Mouse (Mus musculus) embryonic fibroblast, embryonic 13.5 days (primary cell): ENCODE measurements at regions not wholly inside any gene's neighbourhood (a gene's known extent, or its start where the extent isn't known, plus 50 kb on each side); places are given as distances from the start of the nearest gene placed in this dataset.

Experiments used
- H3K27ac ChIP-seq: 2 replicates; pipeline ENCODE4 v1.5.1; 2012; ENCODE audit warnings: low read length, control low read depth, inconsistent platforms; ENCODE audit not compliant: insufficient read depth
- H3K4me1 ChIP-seq: 2 replicates; pipeline ENCODE4 v1.6.1; 2011; ENCODE audit warnings: low read length; ENCODE audit not compliant: control insufficient read depth, insufficient read depth
- H3K4me3 ChIP-seq: 2 replicates; pipeline ENCODE4 v1.5.1; 2011; ENCODE audit warnings: mild to moderate bottlenecking, control low read depth, low read length; ENCODE audit not compliant: insufficient read depth
- CTCF ChIP-seq: IDR thresholded peaks from 2 replicates; pipeline ENCODE4 v1.5.1; 2011; ENCODE audit warnings: mild to moderate bottlenecking, control low read depth, low read length, moderate library complexity, borderline replicate concordance; ENCODE audit not compliant: insufficient read depth
- POLR2A ChIP-seq: IDR thresholded peaks from 2 replicates; pipeline ENCODE4 v1.6.1; 2011; ENCODE audit warnings: low read depth, mild to moderate bottlenecking, control low read depth, low read length, moderate library complexity

DNA sequence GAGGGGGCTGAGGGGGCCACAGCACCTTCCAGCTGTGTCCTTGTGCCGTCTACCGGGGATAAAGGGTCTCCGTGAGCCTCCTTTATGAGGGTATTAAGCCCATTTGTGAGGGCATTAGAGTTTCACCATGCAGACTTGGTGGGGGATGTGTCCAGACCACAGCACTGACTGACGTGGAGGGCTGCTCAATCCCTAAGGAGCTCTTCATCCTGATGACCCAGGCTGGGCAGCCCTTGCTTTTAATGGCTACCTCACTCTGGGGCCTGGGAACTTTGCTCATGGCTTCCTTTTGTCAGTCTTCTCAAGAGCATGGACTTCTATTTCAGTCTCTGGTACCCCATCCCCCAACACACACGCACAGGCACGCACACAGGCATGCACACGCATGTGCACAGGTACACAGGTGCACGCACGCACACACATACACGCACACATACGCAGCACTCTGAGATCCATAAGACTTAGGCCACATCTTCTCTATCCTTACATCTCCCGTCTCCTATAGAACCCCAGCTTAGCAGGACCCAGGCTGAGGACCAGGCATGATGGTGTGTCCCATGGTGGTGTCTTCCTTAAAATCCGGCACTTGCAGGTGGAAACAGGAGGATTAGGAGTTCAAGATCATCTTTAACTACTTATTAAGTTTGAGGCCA is 97.1 kb upstream of the Thy1 start:
- no peak; the same call in 1 of the 2 replicates for TF ChIP-seq POLR2A
- peak; percentile 22; the same call in 1 of the 2 replicates for TF ChIP-seq CTCF
- H3K4me3 ChIP-seq = peak overlapping the region; percentile 20
- H3K4me1 ChIP-seq = peaks cover 35% of the 10 kb centered on the region
- peak overlapping the region; percentile 95 for H3K27ac ChIP-seq

DNA sequence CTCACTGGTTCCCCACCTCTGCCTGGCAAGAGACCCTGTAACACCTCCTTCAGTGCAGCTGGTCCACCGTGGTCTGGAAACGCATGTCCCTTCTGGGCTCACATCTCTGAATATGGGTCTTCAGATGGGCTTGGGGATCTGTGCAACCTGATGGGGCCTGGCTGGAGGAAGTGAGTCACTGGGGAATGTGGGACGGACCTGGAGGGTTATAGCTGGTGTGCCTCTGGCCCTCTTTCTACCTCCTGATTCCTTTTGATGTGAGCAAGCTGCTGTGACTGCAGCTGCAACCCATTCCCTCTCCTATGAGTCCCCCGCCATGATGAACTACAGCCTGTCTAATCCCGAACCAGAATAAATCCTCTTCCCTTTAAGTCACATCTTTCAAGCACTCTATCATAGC is 96.1 kb upstream of the Thy1 start:
- no peak; the same call in 1 of the 2 replicates for TF ChIP-seq POLR2A
- no peak for TF ChIP-seq CTCF
- Histone ChIP-seq H3K4me1 (peaks cover 32% of the 10 kb centered on the region), H3K27ac (peak overlapping the region; percentile 94), H3K4me3 (peak overlapping the region; percentile 44)

DNA sequence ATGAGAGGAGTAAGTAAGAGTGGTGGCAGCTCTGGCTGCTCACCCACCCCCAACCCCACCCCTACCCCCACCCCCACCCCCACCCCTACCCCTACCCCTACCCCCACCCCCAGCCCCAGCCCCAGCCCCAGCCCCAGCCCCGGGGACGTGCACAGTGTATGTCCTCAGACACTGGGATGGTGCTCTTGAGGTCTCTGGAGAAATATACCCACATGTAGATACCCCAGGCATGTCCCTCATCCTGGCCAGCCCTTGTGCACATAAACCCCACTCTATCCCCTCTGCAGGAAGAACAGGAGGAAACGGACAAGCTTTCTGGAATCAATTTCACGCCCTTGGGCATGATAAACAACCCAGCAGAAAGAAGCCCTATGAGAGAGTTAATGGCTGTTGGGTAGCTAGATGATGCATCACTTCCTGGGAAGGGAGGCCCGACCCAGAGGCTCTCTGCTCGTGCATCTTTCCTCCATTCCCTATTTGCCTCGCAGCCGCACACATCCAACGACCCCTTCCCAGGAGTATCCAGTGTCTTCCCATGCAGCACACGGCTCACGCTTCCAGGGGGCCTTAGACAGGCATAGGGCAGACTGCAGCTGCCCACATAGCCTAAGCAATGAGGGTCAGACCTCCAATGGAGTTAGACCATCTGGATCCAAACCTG is 95.6 kb upstream of the Thy1 start:
- Histone ChIP-seq H3K4me1 (peaks cover 32% of the 10 kb centered on the region), H3K4me3 (no peak overlapping the region), H3K27ac (peak overlapping the region; percentile 54)
- no peak for TF ChIP-seq CTCF
- TF ChIP-seq POLR2A = no peak

DNA sequence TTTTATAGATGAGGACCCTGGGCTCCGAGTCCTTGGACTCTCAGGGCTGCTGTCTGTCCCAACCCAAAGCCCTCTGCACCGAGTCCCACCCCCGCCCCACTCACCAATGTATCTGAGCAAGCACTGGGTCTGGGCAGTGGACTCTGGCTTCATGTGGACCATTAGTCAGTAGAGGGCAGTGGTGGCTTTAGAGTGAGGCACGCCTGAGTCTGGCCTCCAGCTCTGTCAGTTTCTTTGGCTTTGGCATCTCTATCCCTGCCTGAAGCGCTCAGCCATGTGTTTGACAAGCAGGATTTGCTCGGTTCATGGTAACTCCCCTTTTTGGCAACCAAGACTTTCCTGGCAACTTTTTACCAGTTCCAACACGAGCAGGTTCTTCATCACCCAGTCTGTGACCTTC is 90.1 kb upstream of the Thy1 start:
- Histone ChIP-seq H3K4me3 (no peak overlapping the region), H3K4me1 (no peaks in the 10 kb centered on the region; the same call in 1 of the 2 replicates), H3K27ac (no peak overlapping the region)
- TF ChIP-seq CTCF (peak; percentile 62; the same call in 1 of the 2 replicates), POLR2A (no peak)

DNA sequence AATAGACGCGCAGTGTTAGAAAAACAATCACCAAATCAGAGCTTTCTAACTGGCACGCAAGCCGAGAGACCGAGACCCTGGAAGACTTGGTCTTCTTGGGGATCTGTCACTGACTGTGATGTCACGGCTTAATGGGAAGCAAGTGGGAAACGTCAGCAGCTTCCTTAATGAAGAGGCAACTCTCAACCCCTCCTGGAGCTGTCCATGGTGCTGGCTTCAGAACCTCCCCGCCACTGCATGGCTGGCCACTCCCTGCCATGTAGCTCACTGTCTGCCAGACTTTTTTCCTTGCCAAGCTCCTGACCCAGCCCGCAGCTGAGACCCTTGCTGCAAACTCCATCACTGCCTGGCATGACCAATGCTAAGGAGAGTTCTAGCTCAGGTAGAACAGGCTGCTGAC is 83.6 kb upstream of the Thy1 start:
- TF ChIP-seq POLR2A = no peak
- H3K27ac ChIP-seq = no peak overlapping the region
- no peaks in the 10 kb centered on the region for H3K4me1 ChIP-seq
- H3K4me3 ChIP-seq = no peak overlapping the region

DNA sequence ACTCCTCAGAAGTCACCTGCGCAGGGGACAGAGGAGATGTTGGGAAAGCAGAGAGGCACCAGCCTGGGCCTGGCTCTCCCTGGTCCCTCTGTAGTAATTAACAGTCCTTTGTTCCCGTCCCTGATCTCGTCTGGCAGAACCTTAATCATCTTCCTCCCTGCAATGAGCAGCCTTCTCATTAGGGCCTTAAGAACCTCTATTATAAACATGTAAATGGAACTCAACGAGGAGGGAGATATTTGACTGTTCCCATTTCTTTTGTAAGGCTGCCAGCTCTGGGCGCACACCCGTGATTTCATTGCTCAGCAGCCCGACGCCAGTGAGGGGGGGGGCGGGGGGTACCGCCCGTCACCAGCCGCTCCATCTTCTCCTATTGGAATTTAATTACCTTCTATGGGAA is 81.8 kb upstream of the Thy1 start:
- Histone ChIP-seq H3K4me1 (no peaks in the 10 kb centered on the region), H3K27ac (no peak overlapping the region), H3K4me3 (no peak overlapping the region)
- TF ChIP-seq CTCF (no peak), POLR2A (no peak)

DNA sequence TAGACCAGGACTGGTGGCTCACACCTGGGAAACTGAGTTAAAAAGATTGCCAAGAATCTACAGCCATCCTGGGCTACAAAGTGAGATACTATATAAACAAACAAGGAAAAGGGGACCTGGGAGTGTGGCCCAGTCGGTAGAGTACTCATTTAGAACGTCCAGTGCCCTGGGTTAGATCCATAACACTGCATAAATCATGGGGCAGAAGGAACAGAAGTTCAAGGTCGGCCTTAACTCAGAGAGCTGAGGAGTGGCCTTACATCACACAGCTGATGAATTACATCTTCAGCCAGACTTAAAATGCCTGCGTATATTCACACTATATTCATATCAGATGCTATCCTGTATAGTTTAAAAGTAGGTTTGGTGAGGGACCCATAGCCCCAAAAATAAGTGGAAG is 78.0 kb upstream of the Thy1 start:
- Histone ChIP-seq H3K27ac (no peak overlapping the region), H3K4me3 (no peak overlapping the region), H3K4me1 (no peaks in the 10 kb centered on the region)
- TF ChIP-seq POLR2A (no peak), CTCF (no peak)

DNA sequence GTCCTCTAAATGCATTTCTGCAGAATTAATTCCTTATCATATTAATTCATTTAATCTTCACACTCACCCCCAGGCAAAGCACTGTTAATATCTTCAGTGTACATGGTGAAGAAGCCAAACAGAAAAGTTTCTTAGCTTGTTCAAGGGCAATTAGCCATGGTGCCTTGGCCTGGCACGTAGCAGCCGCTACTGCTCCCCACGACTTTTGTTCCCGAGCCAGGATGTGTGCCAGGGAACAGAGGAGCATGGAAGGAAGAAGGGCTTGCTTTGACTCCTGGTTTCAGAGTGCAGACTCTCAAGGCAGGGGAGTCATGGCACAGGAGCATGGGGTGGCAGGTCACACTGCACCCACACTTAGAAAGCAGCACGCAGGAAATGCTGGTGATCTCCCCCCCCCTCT is 77.4 kb upstream of the Thy1 start:
- no peak for TF ChIP-seq CTCF
- no peak for TF ChIP-seq POLR2A
- Histone ChIP-seq H3K4me3 (no peak overlapping the region), H3K27ac (no peak overlapping the region), H3K4me1 (no peaks in the 10 kb centered on the region)

DNA sequence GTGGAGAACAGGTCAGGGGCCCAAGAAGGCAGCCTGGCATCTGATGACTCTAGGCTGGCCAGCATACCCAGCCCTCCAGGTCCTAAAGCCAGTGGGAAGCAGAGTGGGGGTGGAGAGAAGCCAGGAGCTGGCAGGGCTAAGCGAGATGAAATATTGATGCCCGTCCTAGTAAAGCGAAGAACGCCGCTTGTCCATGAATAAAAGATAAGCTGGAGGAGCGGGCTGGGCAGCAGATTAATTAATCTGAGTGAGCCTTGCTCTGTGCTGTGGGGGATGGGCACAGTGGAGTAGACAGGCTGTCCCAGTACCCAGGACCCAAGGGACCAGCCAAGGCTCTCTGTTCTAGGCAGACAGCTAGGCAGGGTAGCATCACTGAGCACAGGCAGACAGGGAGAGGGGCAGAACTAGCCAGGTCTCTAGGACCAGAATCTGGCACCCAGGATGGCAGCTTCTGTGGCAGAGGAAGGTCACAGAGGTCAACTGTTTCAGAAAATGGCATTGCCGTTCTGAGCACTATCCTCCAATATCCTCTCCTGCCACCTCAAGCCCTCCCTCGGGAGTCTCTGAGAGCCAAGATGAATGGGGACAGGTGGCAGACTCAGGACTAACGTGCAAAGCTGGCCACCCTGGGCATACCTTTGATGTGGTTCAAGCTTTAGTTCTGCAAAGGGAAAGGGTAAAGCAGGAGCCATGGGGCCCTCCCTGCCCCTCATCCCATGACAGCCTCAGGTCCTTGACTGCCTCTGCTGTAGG is 73.0 kb upstream of the Thy1 start:
- no peak overlapping the region for H3K4me3 ChIP-seq
- no peaks in the 10 kb centered on the region for H3K4me1 ChIP-seq
- H3K27ac ChIP-seq = no peak overlapping the region
- no peak for TF ChIP-seq CTCF
- no peak for TF ChIP-seq POLR2A

DNA sequence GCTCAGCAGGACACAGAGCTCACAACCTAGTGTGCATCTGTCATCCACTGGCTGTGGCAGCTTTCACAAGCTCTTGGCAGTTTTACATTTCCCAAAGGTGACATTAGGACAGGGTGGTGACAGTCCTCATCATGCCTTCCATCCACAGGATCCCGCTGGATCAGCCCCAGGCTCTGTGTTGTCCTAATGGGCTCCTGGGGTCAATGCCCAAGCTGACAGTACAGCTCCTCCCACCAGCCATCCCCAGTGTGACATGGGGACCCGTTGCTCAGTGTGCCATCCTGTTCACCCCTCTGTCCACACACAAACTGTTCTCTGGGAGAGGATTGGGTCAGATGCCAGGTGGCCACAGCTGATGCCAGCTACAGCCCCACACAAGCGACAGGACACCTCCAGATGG is 72.3 kb upstream of the Thy1 start:
- Histone ChIP-seq H3K4me3 (no peak overlapping the region), H3K27ac (no peak overlapping the region), H3K4me1 (no peaks in the 10 kb centered on the region)
- TF ChIP-seq POLR2A (no peak), CTCF (no peak)
